Mouse (Mus musculus) gastrocnemius, adult 2 months (tissue): ENCODE results near the gene Tcp1. TPM values are rescaled to one million over a fixed set of nuclear protein-coding genes. Genes with fewer than 3 reads are reported as not detected.
"Not testable (repeated sequence)": the region's sequence is repeated elsewhere in the genome, so short reads cannot be mapped to it uniquely, and the experiment has no call there.

ENCODE experiments used
- DNase-seq: peaks from one replicate; pipeline ENCODE4 v3.0.0; 2022
- H3K27ac ChIP-seq: fragments of 200-600 bp; 2 replicates; pipeline ENCODE4 v1.8.1; 2022; ENCODE audit warnings: mild to moderate bottlenecking
- H3K4me3 ChIP-seq: fragments of 200-600 bp; 2 replicates; pipeline ENCODE4 v1.8.1; 2022; ENCODE audit warnings: mild to moderate bottlenecking, moderate library complexity
- CTCF ChIP-seq: fragments of 200-600 bp; IDR thresholded peaks from 2 replicates; pipeline ENCODE4 v1.8.1; 2022; ENCODE audit warnings: antibody characterized with exemption, mild to moderate bottlenecking, moderate library complexity
- intact Hi-C: fragments of 180-260 bp; cut with DNase I; formaldehyde crosslinking; loops from one replicate; pipeline ENCODE4 v1.15.1; 2025
- total RNA-seq, 2 experiments: library from RNA; stranded (reverse); gene quantifications; 2 replicates each; pipeline ENCODE4 v1.2.3; 2021

Gene Tcp1
- total RNA-seq, 2 experiments from 2014 or later, result 175 to 177 TPM

DNA sequence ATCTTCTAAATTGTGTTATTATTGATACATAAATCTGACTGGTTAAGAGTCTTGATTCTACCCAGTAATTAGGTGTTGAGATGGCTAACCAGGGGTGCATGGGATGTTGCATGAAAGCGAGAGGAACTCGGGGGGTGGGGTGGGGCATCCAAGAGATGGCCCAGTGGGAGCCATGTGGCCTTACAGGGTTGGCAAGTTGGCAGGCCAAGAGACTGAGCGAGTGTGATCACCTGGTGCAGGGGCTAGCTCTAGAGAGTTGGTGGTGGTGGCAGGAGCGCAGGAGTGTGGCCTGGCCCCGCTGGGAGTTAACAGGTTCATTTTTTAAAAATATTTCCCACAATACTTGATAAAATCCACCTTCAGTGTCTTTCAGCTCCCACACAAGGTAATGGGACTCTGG is 17.8 kb upstream of the Tcp1 start:
- intact Hi-C loops, result no loop called here
- no peak for DNase-seq
- H3K27ac ChIP-seq, result no peak overlapping the region
- TF ChIP-seq CTCF, result no peak
- no peak overlapping the region for H3K4me3 ChIP-seq

DNA sequence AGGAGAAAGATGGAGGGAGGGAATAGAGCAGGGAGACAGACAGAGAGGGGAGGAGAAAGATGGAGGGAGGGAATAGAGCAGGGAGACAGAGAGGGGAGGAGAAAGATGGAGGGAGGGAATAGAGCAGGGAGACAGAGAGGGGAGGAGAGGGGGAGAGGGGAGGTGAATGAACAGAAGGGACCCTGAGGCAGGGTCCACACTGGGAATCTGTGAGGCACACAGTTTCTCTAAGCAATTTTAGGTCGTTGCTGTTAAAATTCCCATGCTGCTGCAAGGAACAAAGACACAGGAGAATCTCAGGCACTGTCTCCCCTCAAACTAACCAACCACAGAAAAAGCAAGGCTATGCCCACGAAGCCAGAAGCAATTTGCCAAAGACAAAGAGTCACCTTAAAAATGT is 16.9 kb upstream of the Tcp1 start:
- H3K27ac ChIP-seq, H3K4me3 ChIP-seq, intact Hi-C loops, DNase-seq: not testable (repeated sequence)

GRCm38 (mm10) chr17:12902291-12902690 is 13.2 kb upstream of the Tcp1 start:
- intact Hi-C loops, result no loop called here
- H3K4me3 ChIP-seq, result no peak overlapping the region
- DNase-seq, result no peak
- no peak overlapping the region for H3K27ac ChIP-seq
- TF ChIP-seq CTCF, result no peak

GRCm38 (mm10) chr17:12903372-12904333 is 11.8 kb upstream of the Tcp1 start:
- Histone ChIP-seq H3K27ac (no peak overlapping the region), H3K4me3 (no peak overlapping the region)
- no peak for DNase-seq
- intact Hi-C loops, result no loop called here
- TF ChIP-seq CTCF, result no peak

GRCm38 (mm10) chr17:12904349-12904748 is 11.2 kb upstream of the Tcp1 start:
- intact Hi-C loops, result no loop called here
- no peak for DNase-seq
- H3K27ac ChIP-seq, result no peak overlapping the region
- no peak for TF ChIP-seq CTCF
- no peak overlapping the region for H3K4me3 ChIP-seq

DNA sequence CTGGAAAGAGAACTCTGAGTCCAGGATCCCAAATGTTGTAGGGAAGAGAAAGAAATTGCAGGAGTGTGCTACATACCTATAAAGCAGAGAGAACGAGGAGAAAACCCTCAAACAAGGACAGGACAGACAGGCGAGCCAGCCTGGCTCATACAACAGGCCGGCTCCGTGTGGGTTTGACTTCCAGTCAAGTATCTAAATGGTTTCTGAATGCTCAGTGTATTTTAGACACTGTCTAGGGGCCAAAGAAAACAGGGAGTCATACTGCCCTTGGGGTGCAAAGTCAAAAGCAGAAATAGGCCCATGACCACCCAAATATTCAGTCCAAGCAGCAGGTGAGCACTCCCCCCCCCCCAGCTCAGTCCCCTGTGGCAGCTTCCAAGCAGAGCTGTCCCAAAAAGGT is 9.7 kb upstream of the Tcp1 start:
- intact Hi-C loops, result no loop called here

DNA sequence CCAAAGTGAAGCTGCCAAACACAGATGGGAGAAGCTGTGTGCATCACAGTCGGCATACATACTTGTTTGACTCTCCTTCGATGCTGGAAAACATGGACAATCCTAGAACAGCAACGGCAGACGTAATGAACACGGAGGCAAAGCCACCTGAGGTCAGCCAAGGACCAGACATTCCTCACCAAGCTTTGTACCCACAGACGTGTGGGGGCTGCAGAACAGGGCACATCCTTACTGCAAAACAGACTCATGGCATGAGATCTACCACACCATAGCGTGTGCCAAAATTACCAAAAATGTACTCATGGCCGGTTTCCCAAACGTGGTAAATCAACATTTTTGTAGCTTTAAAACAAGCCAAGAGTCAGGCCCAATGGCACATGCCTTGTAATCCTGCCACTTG is 9.1 kb upstream of the Tcp1 start:
- no peak overlapping the region for H3K27ac ChIP-seq
- no peak overlapping the region for H3K4me3 ChIP-seq
- no peak for DNase-seq
- TF ChIP-seq CTCF, result no peak
- intact Hi-C loops, result no loop called here

More for the DNA sequence above, 9.7 kb upstream of the Tcp1 start:
- TF ChIP-seq CTCF, result no peak
- DNase-seq, result no peak
- Histone ChIP-seq H3K27ac (no peak overlapping the region), H3K4me3 (no peak overlapping the region)

GRCm38 (mm10) chr17:12909361-12910280 is 5.9 kb upstream of the Tcp1 start, which contains the start of gene Pnldc1:
Gene Pnldc1, minus strand, starts transcription at chr17:12910230.
- TF ChIP-seq CTCF, result no peak
- no peak for DNase-seq
- Histone ChIP-seq H3K4me3 (no peak within 1 kb of the TSS), H3K27ac (no peak within 1 kb of the TSS)
- intact Hi-C loops, result no loop called here

- intact Hi-C loops, result no loop called here
- no peak for TF ChIP-seq CTCF
- DNase-seq, result no peak
- no peak overlapping the region for H3K4me3 ChIP-seq
- H3K27ac ChIP-seq, result no peak overlapping the region
These were observed 5.1 kb upstream of the Tcp1 start for GRCm38 (mm10) chr17:12910391-12910790.

GRCm38 (mm10) chr17:12915881-12916583 is 531 bp downstream of the Tcp1 start, which contains the start of gene Mrpl18:
Gene Mrpl18, minus strand, starts transcription at chr17:12916345.
- Histone ChIP-seq H3K4me3 (peak within 1 kb of the TSS; percentile 100), H3K27ac (peak within 1 kb of the TSS; percentile 94)
- intact Hi-C loops, result loop anchor here (5.0 kb wide), 1 partner anchor 76 kb away; the partner anchor contains the start of gene Wtap
- no peak for TF ChIP-seq CTCF
- peak; percentile 99 for DNase-seq

DNA sequence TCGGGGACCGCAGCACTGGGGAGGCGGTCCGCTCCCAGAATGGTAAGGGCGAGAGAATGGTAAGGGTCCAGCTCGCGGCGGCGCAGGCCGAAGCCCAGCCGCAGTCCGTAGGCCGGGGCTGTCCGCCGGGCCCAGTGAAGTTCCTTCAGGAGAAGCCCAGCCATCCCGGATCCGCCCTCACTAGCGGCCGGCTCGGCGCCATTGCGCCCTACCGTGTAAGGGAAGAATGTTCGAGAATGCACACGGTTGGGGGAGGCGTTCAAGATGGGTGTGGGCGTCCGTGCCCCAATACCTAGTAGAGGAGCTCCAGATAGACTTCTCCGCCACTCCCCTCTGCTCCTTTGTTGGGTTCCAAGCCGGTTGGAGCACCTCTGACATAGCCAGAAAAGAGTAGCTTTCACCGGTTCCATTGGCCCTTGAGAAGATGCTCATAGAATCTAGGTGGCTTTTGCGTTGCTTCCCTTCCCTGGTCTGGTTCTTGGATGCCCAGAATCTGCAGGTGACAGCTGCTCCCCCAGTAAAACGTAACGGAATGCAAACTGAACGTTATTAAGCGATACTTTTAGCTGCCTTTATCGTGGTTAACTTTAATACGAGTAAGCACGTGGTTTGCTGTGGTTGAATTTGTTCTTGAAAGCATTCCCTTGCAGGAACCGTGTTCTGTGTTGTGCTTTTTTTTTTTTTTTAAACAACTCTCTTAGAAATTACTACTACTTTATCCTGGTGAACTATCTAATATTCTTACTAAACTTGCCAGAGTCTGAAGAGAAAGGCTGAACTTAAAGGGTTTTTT is 1.3 kb downstream of the Tcp1 start:
- TF ChIP-seq CTCF, result no peak
- DNase-seq, result no peak
- Histone ChIP-seq H3K27ac (peak overlapping the region; percentile 94), H3K4me3 (peak overlapping the region; percentile 100)
- intact Hi-C loops, result loop anchor here (5.0 kb wide), 1 partner anchor 76 kb away; the partner anchor contains the start of gene Wtap
